Mouse (Mus musculus): ENCODE measurements around the gene Asf1b. TPM values are rescaled to one million over a fixed set of nuclear protein-coding genes. Genes with fewer than 3 reads are reported as not detected.

Gene Asf1b
- total and polyA plus RNA-seq, 3 experiments = 62.2 to 101 (median 71.1) TPM

DNA sequence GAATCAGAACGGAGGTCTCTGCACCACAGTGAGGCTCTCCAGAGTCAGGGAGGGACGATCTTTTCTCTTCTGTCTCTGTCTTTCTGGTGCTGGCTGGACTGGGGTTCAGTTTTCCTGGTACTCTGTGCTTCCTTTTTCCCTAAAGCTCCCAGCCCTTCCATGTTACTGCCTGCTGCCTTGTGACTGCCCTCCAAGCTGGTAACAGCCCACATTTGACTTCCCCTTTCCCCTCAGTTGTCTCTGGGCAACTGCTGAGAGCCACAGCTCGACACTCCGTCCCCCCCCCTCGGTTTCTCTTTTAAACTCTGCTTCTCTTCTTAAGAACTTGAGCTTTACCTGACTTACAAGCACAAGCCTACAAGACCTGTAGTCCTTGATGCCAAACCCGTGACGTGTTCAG, 33.9 kb downstream of the Asf1b start:
- H3K79me2 ChIP-seq (replicated peaks; ENCODE audit: control insufficient read depth, extremely low read depth, insufficient read depth, poor library complexity, severe bottlenecking) = no peaks in the 10 kb centered on the region
- H3K4me1 ChIP-seq (ENCODE audit: control insufficient read depth in 1 of 2, insufficient read depth in 2 of 2) = peaks cover 0 to 40% of the 10 kb centered on the region in 2 experiments; a peak in 2 of 4 replicates
- no peaks in the 10 kb centered on the region for H3K27me3 ChIP-seq (replicated peaks)
- H3K4me3 ChIP-seq (replicated peaks in 1 of 3; ENCODE audit: low read depth in 2 of 3, low read length in 2 of 3, poor library complexity in 1 of 3) = no peak overlapping the region
- dilution Hi-C loops (cut with MboI; ENCODE audit: extremely low pct_ligation_motif_present, extremely low pct_unique_long_range_greater_than_20kb, low sequenced_read_pairs) = no loop called here
- no peak overlapping the region for H3K9ac ChIP-seq (ENCODE audit: insufficient read depth, low read depth)
- TF ChIP-seq ZMIZ1 (IDR thresholded peaks at IDR 0.05; ENCODE audit: low read depth, low read length) (no peak), RAD21 (IDR thresholded peaks at IDR 0.05; ENCODE audit: low read depth, low read length) (no peak), USF1 (IDR thresholded peaks at IDR 0.05; ENCODE audit: low read depth, low read length) (no peak), CHD1 (IDR thresholded peaks at IDR 0.05; ENCODE audit: low read depth, low read length) (no peak), EP300 (IDR thresholded peaks at IDR 0.05; ENCODE audit: low read length) (no peak), MAFK (IDR thresholded peaks at IDR 0.05; ENCODE audit: insufficient replicate concordance, low read length) (no peak), ZKSCAN1 (IDR thresholded peaks at IDR 0.05; ENCODE audit: borderline replicate concordance, low read depth, low read length) (no peak), IRF4 (IDR thresholded peaks at IDR 0.05; ENCODE audit: low read depth, low read length) (no peak), E2F4 (IDR thresholded peaks at IDR 0.05; ENCODE audit: insufficient replicate concordance, low read depth, low read length) (no peak), POLR2A (IDR thresholded peaks at IDR 0.05; ENCODE audit: low read depth, low read length) (no peak), JUN (IDR thresholded peaks at IDR 0.05; ENCODE audit: insufficient read depth, low read depth, low read length) (no peak), RCOR1 (conservative IDR thresholded peaks at IDR 0.05; ENCODE audit: low read depth, low read length) (no peak), NRF1 (IDR thresholded peaks at IDR 0.05; ENCODE audit: low read depth, low read length) (no peak), ZC3H11A (IDR thresholded peaks at IDR 0.05; ENCODE audit: low read depth, low read length) (no peak), KAT2A (IDR thresholded peaks at IDR 0.05; ENCODE audit: insufficient replicate concordance, low read length) (no peak), GABPA (IDR thresholded peaks at IDR 0.05; ENCODE audit: insufficient replicate concordance, low read depth, low read length) (no peak), PAX5 (IDR thresholded peaks at IDR 0.05; ENCODE audit: low read length) (no peak), SIN3A (IDR thresholded peaks at IDR 0.05; ENCODE audit: low read length) (no peak)
- H3K9me3 ChIP-seq (replicated peaks; ENCODE audit: low read length) = no peaks in the 10 kb centered on the region
- in situ Hi-C loops (cut with MboI; ENCODE audit: low pct_ligation_motif_present, low pct_unique_long_range_greater_than_20kb, low sequenced_read_pairs) = no loop called here
- H3K36me3 ChIP-seq (replicated peaks in 1 of 2; ENCODE audit: control insufficient read depth in 1 of 2, insufficient read depth in 1 of 2, low read length in 1 of 2) = peaks cover 34 to 63% of the 10 kb centered on the region in 2 experiments
- no peak overlapping the region for H3K27ac ChIP-seq (ENCODE audit: insufficient read depth, low read depth)
- no peak for DNase-seq (ENCODE audit: extremely low read depth)
- H3K4me2 ChIP-seq (ENCODE audit: insufficient read depth, low read depth, poor library complexity, severe bottlenecking) = no peak overlapping the region

GRCm38 (mm10) chr8:83990170-83990569, 34.9 kb downstream of the Asf1b start:
- no peaks in the 10 kb centered on the region for H3K79me2 ChIP-seq (replicated peaks; ENCODE audit: control insufficient read depth, extremely low read depth, insufficient read depth, poor library complexity, severe bottlenecking)
- DNase-seq (ENCODE audit: extremely low read depth) = no peak
- dilution Hi-C loops (cut with MboI; ENCODE audit: extremely low pct_ligation_motif_present, extremely low pct_unique_long_range_greater_than_20kb, low sequenced_read_pairs) (no loop called here), in situ Hi-C loops (cut with MboI; ENCODE audit: low pct_ligation_motif_present, low pct_unique_long_range_greater_than_20kb, low sequenced_read_pairs) (no loop called here)
- H3K27ac ChIP-seq (ENCODE audit: insufficient read depth, low read depth) = no peak overlapping the region
- H3K36me3 ChIP-seq (replicated peaks in 1 of 2; ENCODE audit: control insufficient read depth in 1 of 2, insufficient read depth in 1 of 2, low read length in 1 of 2) = peaks cover 31 to 59% of the 10 kb centered on the region in 2 experiments
- H3K9me3 ChIP-seq (replicated peaks; ENCODE audit: low read length) = no peaks in the 10 kb centered on the region
- no peaks in the 10 kb centered on the region for H3K27me3 ChIP-seq (replicated peaks)
- TF ChIP-seq KAT2A (IDR thresholded peaks at IDR 0.05; ENCODE audit: insufficient replicate concordance, low read length) (no peak), PAX5 (IDR thresholded peaks at IDR 0.05; ENCODE audit: low read length) (no peak), MAX (IDR thresholded peaks at IDR 0.05; ENCODE audit: low read length) (no peak), JUND (conservative IDR thresholded peaks at IDR 0.05; ENCODE audit: low read depth, low read length) (no peak), E2F4 (IDR thresholded peaks at IDR 0.05; ENCODE audit: insufficient replicate concordance, low read depth, low read length) (no peak), GABPA (IDR thresholded peaks at IDR 0.05; ENCODE audit: insufficient replicate concordance, low read depth, low read length) (no peak), CTCF (conservative IDR thresholded peaks at IDR 0.05 in 1 of 2, IDR thresholded peaks at IDR 0.05 in 1 of 2; ENCODE audit: low read depth in 2 of 2, low read length in 2 of 2) (no peak), TCF12 (IDR thresholded peaks at IDR 0.05; ENCODE audit: low read depth, low read length) (no peak), CHD2 (IDR thresholded peaks at IDR 0.05; ENCODE audit: low read length) (no peak), ZNF384 (IDR thresholded peaks at IDR 0.05; ENCODE audit: low read depth, low read length) (no peak), ZC3H11A (IDR thresholded peaks at IDR 0.05; ENCODE audit: low read depth, low read length) (no peak), USF1 (IDR thresholded peaks at IDR 0.05; ENCODE audit: low read depth, low read length) (no peak), EP300 (IDR thresholded peaks at IDR 0.05; ENCODE audit: low read length) (no peak), MYC (IDR thresholded peaks at IDR 0.05; ENCODE audit: low read depth, low read length) (no peak), USF2 (conservative IDR thresholded peaks at IDR 0.05; ENCODE audit: low read depth, low read length) (no peak), CHD1 (IDR thresholded peaks at IDR 0.05; ENCODE audit: low read depth, low read length) (no peak), MXI1 (IDR thresholded peaks at IDR 0.05; ENCODE audit: low read depth, low read length) (no peak), POLR2AphosphoS2 (IDR thresholded peaks at IDR 0.05; ENCODE audit: low read depth, low read length) (no peak), MAFK (IDR thresholded peaks at IDR 0.05; ENCODE audit: insufficient replicate concordance, low read length) (no peak), ELF1 (IDR thresholded peaks at IDR 0.05; ENCODE audit: low read depth, low read length) (no peak)
- H3K9ac ChIP-seq (ENCODE audit: insufficient read depth, low read depth) = no peak overlapping the region
- H3K4me3 ChIP-seq (replicated peaks in 1 of 3; ENCODE audit: low read depth in 2 of 3, low read length in 2 of 3, poor library complexity in 1 of 3) = no peak overlapping the region
- no peak overlapping the region for H3K4me2 ChIP-seq (ENCODE audit: insufficient read depth, low read depth, poor library complexity, severe bottlenecking)
- H3K4me1 ChIP-seq (ENCODE audit: control insufficient read depth in 1 of 2, insufficient read depth in 2 of 2) = peaks cover 0 to 42% of the 10 kb centered on the region in 2 experiments; a peak in 2 of 4 replicates
